Mouse (Mus musculus) CH12.LX (cell line): ENCODE results near the gene Relch.

ENCODE experiments used
- CTCF ChIP-seq, 2 experiments: IDR thresholded peaks in 1 of 2; conservative IDR thresholded peaks in 1 of 2; 2 replicates each; pipeline ENCODE4 v1.5.1; 2011 to 2012; ENCODE audit warnings: low read depth in 2 of 2, low read length in 2 of 2, improper control_type of control experiment in 1 of 2, inconsistent platforms in 1 of 2, mild to moderate bottlenecking in 1 of 2, moderate library complexity in 1 of 2
- EP300 ChIP-seq: IDR thresholded peaks from 2 replicates; pipeline ENCODE4 v1.6.1; 2011; ENCODE audit warnings: low read length, improper control_type of control experiment
- MEF2A ChIP-seq: IDR thresholded peaks from 2 replicates; pipeline ENCODE4 v1.6.1; 2014; ENCODE audit warnings: low read depth, mild to moderate bottlenecking, inconsistent platforms, low read length, improper control_type of control experiment, borderline replicate concordance
- PAX5 ChIP-seq: IDR thresholded peaks from 2 replicates; pipeline ENCODE4 v1.6.1; 2012; ENCODE audit warnings: low read length, inconsistent platforms, mixed read lengths
- USF1 ChIP-seq: IDR thresholded peaks from 2 replicates; pipeline ENCODE4 v1.6.1; 2014; ENCODE audit warnings: low read depth, mild to moderate bottlenecking, inconsistent platforms, low read length, improper control_type of control experiment
- USF2 ChIP-seq: conservative IDR thresholded peaks from 2 replicates; pipeline ENCODE4 v1.6.1; 2011; ENCODE audit warnings: low read depth, low read length, improper control_type of control experiment
- ZNF384 ChIP-seq: IDR thresholded peaks from 2 replicates; pipeline ENCODE4 v1.6.1; 2012; ENCODE audit warnings: low read depth, low read length, improper control_type of control experiment, inconsistent platforms

GRCm38 (mm10) chr1:105758798-105759197 lies 95.1 kb downstream of the Relch start:
- TF ChIP-seq CTCF (conservative IDR thresholded peaks at IDR 0.05 in 1 of 2, IDR thresholded peaks at IDR 0.05 in 1 of 2; ENCODE audit: low read depth in 2 of 2, low read length in 2 of 2) (no peak), MEF2A (no peak), USF2 (no peak), USF1 (no peak), EP300 (no peak), ZNF384 (no peak), PAX5 (no peak)
